Mouse (Mus musculus) erythroid progenitor cell, adult 5-6 weeks (primary cell): ENCODE data around the gene B4galt3. TPM values are rescaled to one million over a fixed set of nuclear protein-coding genes. Genes with fewer than 3 reads are reported as not detected.

Experiments used
- ATAC-seq: replicated peaks from 2 replicates; pipeline ENCODE4 v1.8.0; 2016; ENCODE audit warnings: moderate number of reproducible peaks, mild to moderate bottlenecking, moderate TSS enrichment, inconsistent platforms; ENCODE audit not compliant: poor library complexity, low FRiP score, severe bottlenecking
- total RNA-seq, 2 experiments: library from RNA; stranded (forward) in 1 of 2; stranded (reverse) in 1 of 2; fragments of 150-400 nt in 1 of 2; fragments of 186-747, 209-891 nt in 1 of 2; gene quantifications; 2 replicates each; pipeline versions ENCODE4 v1.2.3 to v1.2.4; 2015 to 2017; ENCODE audit warnings: low replicate concordance in 2 of 2

Gene B4galt3
- total RNA-seq, 2 experiments from 2014 or later = 19.7 to 26.8 TPM

GRCm38 (mm10) chr1:171322012-171322411 is 51.9 kb downstream of the B4galt3 start:
- ATAC-seq = peak; percentile 47; the same call in 1 of the 2 replicates

GRCm38 (mm10) chr1:171325571-171325970 is 55.4 kb downstream of the B4galt3 start:
- no peak for ATAC-seq

Other genes with a start within 250 kb of the B4galt3 start
- gene Fcgr3, start 205.4 kb upstream of the B4galt3 start, total RNA-seq (2015; ENCODE audit: low replicate concordance) = 78.6 and 80.1 TPM in 2 replicates
- gene Fcgr3, start 205.4 kb upstream of the B4galt3 start, total RNA-seq (2017; ENCODE audit: low replicate concordance) = 29.8 and 53.5 TPM in 2 replicates
- gene Cfap126, start 156.4 kb upstream of the B4galt3 start, total RNA-seq (2015; ENCODE audit: low replicate concordance) = 19.8 TPM in 1 of 2 replicates, not detected in the other
- not detected in 2 replicates for gene Cfap126, start 156.4 kb upstream of the B4galt3 start, total RNA-seq (2017; ENCODE audit: low replicate concordance)
- gene Sdhc, start 119.7 kb upstream of the B4galt3 start, total RNA-seq (2015; ENCODE audit: low replicate concordance) = 50.8 and 70.4 TPM in 2 replicates
- 4.7 and 14.6 TPM in 2 replicates for gene Sdhc, start 119.7 kb upstream of the B4galt3 start, total RNA-seq (2017; ENCODE audit: low replicate concordance)
- not detected in 2 replicates for gene Mpz, start 119.6 kb upstream of the B4galt3 start, total RNA-seq (2015; ENCODE audit: low replicate concordance)
- gene Mpz, start 119.6 kb upstream of the B4galt3 start, total RNA-seq (2017; ENCODE audit: low replicate concordance) = not detected in 2 replicates
- 1.7 and 3.6 TPM in 2 replicates for gene Pcp4l1, start 74.1 kb upstream of the B4galt3 start, total RNA-seq (2015; ENCODE audit: low replicate concordance)
- not detected in 2 replicates for gene Pcp4l1, start 74.1 kb upstream of the B4galt3 start, total RNA-seq (2017; ENCODE audit: low replicate concordance)
- gene Nr1i3, start 56.4 kb upstream of the B4galt3 start, total RNA-seq (2015; ENCODE audit: low replicate concordance) = not detected in 2 replicates
- 0.39 TPM in 1 of 2 replicates, not detected in the other for gene Nr1i3, start 56.4 kb upstream of the B4galt3 start, total RNA-seq (2017; ENCODE audit: low replicate concordance)
- gene Tomm40l, start 47.8 kb upstream of the B4galt3 start, total RNA-seq (2015; ENCODE audit: low replicate concordance) = 1.1 and 4.2 TPM in 2 replicates
- 4.0 and 4.1 TPM in 2 replicates for gene Tomm40l, start 47.8 kb upstream of the B4galt3 start, total RNA-seq (2017; ENCODE audit: low replicate concordance)
- 16.8 TPM in 1 of 2 replicates, not detected in the other for gene Apoa2, start 45.3 kb upstream of the B4galt3 start, total RNA-seq (2015; ENCODE audit: low replicate concordance)
- not detected in 2 replicates for gene Apoa2, start 45.3 kb upstream of the B4galt3 start, total RNA-seq (2017; ENCODE audit: low replicate concordance)
- gene Fcer1g, start 36.0 kb upstream of the B4galt3 start, total RNA-seq (2015; ENCODE audit: low replicate concordance) = 214 and 248 TPM in 2 replicates
- gene Fcer1g, start 36.0 kb upstream of the B4galt3 start, total RNA-seq (2017; ENCODE audit: low replicate concordance) = 39.7 and 114 TPM in 2 replicates
- 0.42 TPM in 1 of 2 replicates, not detected in the other for gene Adamts4, start 19.9 kb upstream of the B4galt3 start, total RNA-seq (2015; ENCODE audit: low replicate concordance)
- gene Adamts4, start 19.9 kb upstream of the B4galt3 start, total RNA-seq (2017; ENCODE audit: low replicate concordance) = not detected in 2 replicates
- gene Ndufs2, start 18.9 kb upstream of the B4galt3 start, total RNA-seq (2015; ENCODE audit: low replicate concordance) = 86.5 and 106 TPM in 2 replicates
- 40.8 and 73.3 TPM in 2 replicates for gene Ndufs2, start 18.9 kb upstream of the B4galt3 start, total RNA-seq (2017; ENCODE audit: low replicate concordance)
- 739 and 765 TPM in 2 replicates for gene Ppox, start 10.9 kb downstream of the B4galt3 start, total RNA-seq (2015; ENCODE audit: low replicate concordance)
- 644 and 799 TPM in 2 replicates for gene Ppox, start 10.9 kb downstream of the B4galt3 start, total RNA-seq (2017; ENCODE audit: low replicate concordance)
- 39.0 and 64.9 TPM in 2 replicates for gene Usp21, start 17.7 kb downstream of the B4galt3 start, total RNA-seq (2015; ENCODE audit: low replicate concordance)
- 18.5 and 33.2 TPM in 2 replicates for gene Usp21, start 17.7 kb downstream of the B4galt3 start, total RNA-seq (2017; ENCODE audit: low replicate concordance)
- gene Ufc1, start 24.7 kb downstream of the B4galt3 start, total RNA-seq (2015; ENCODE audit: low replicate concordance) = 26.8 and 39.3 TPM in 2 replicates
- gene Ufc1, start 24.7 kb downstream of the B4galt3 start, total RNA-seq (2017; ENCODE audit: low replicate concordance) = 1.7 and 14.2 TPM in 2 replicates
- 13.4 and 28.8 TPM in 2 replicates for gene Dedd, start 58.8 kb downstream of the B4galt3 start, total RNA-seq (2015; ENCODE audit: low replicate concordance)
- 3.3 and 6.5 TPM in 2 replicates for gene Dedd, start 58.8 kb downstream of the B4galt3 start, total RNA-seq (2017; ENCODE audit: low replicate concordance)
- 6.7 and 10.8 TPM in 2 replicates for gene Nit1, start 75.3 kb downstream of the B4galt3 start, total RNA-seq (2015; ENCODE audit: low replicate concordance)
- gene Nit1, start 75.3 kb downstream of the B4galt3 start, total RNA-seq (2017; ENCODE audit: low replicate concordance) = 11.6 and 24.5 TPM in 2 replicates
- 10.1 and 22.0 TPM in 2 replicates for gene Pfdn2, start 75.3 kb downstream of the B4galt3 start, total RNA-seq (2015; ENCODE audit: low replicate concordance)
- 9.0 and 10.1 TPM in 2 replicates for gene Pfdn2, start 75.3 kb downstream of the B4galt3 start, total RNA-seq (2017; ENCODE audit: low replicate concordance)
- gene Klhdc9, start 90.5 kb downstream of the B4galt3 start, total RNA-seq (2015; ENCODE audit: low replicate concordance) = not detected in 2 replicates
- 3.3 TPM in 1 of 2 replicates, not detected in the other for gene Klhdc9, start 90.5 kb downstream of the B4galt3 start, total RNA-seq (2017; ENCODE audit: low replicate concordance)
- not detected in 2 replicates for gene Nectin4, start 99.8 kb downstream of the B4galt3 start, total RNA-seq (2015; ENCODE audit: low replicate concordance)
- gene Nectin4, start 99.8 kb downstream of the B4galt3 start, total RNA-seq (2017; ENCODE audit: low replicate concordance) = 0.51 and 0.53 TPM in 2 replicates
- gene Arhgap30, start 118.6 kb downstream of the B4galt3 start, total RNA-seq (2015; ENCODE audit: low replicate concordance) = 11.7 and 15.9 TPM in 2 replicates
- 16.7 and 22.9 TPM in 2 replicates for gene Arhgap30, start 118.6 kb downstream of the B4galt3 start, total RNA-seq (2017; ENCODE audit: low replicate concordance)
- gene Usf1, start 141.0 kb downstream of the B4galt3 start, total RNA-seq (2015; ENCODE audit: low replicate concordance) = 1.7 and 4.3 TPM in 2 replicates
- gene Usf1, start 141.0 kb downstream of the B4galt3 start, total RNA-seq (2017; ENCODE audit: low replicate concordance) = 5.0 and 9.1 TPM in 2 replicates
- not detected in 2 replicates for gene Tstd1, start 148.5 kb downstream of the B4galt3 start, total RNA-seq (2015; ENCODE audit: low replicate concordance)
- 0.90 TPM in 1 of 2 replicates, not detected in the other for gene Tstd1, start 148.5 kb downstream of the B4galt3 start, total RNA-seq (2017; ENCODE audit: low replicate concordance)
- gene F11r, start 167.2 kb downstream of the B4galt3 start, total RNA-seq (2015; ENCODE audit: low replicate concordance) = not detected in 2 replicates
- gene F11r, start 167.2 kb downstream of the B4galt3 start, total RNA-seq (2017; ENCODE audit: low replicate concordance) = not detected in 2 replicates
- gene Alyref2, start 233.2 kb downstream of the B4galt3 start, total RNA-seq (2015; ENCODE audit: low replicate concordance) = not detected in 2 replicates
- gene Alyref2, start 233.2 kb downstream of the B4galt3 start, total RNA-seq (2017; ENCODE audit: low replicate concordance) = 5.5 TPM in 1 of 2 replicates, not detected in the other